Mouse (Mus musculus) CD8-positive naive resting alpha-beta T cell, adult 2 months (primary cell): ENCODE measurements around the gene Gpx7.
"Not testable (repeated sequence)": the region's sequence is repeated elsewhere in the genome, so short reads cannot be mapped to it uniquely, and the experiment has no call there.

Experiments
- DNase-seq, 2 experiments: peaks; one replicate each; pipeline ENCODE4 v3.0.0; 2022; ENCODE audit warnings: low read depth in 2 of 2, low spot score in 2 of 2

The Gpx7 gene

GRCm38 (mm10) chr4:108392558-108392957 lies 14.2 kb downstream of the Gpx7 start:
- DNase-seq = no peak

GRCm38 (mm10) chr4:108391124-108391523 lies 15.6 kb downstream of the Gpx7 start:
- DNase-seq = no peak

- no peak for DNase-seq
Measured at GRCm38 (mm10) chr4:108388741-108389140, 18.0 kb downstream of the Gpx7 start.

- DNase-seq = no peak
Measured at GRCm38 (mm10) chr4:108387681-108388253, 19.0 kb downstream of the Gpx7 start.

- no peak for DNase-seq
Measured at GRCm38 (mm10) chr4:108387106-108387505, 19.7 kb downstream of the Gpx7 start.

- DNase-seq = no peak
Measured at GRCm38 (mm10) chr4:108386087-108386486, 20.7 kb downstream of the Gpx7 start.

- DNase-seq = peak in 1 of 2 experiments; percentile 11
Measured at GRCm38 (mm10) chr4:108383183-108383714, 23.5 kb downstream of the Gpx7 start, which contains the start of gene Shisal2a. Gene Shisal2a (minus strand): TSS chr4:108383349.

- no peak for DNase-seq
Measured at GRCm38 (mm10) chr4:108380146-108380545, 26.6 kb downstream of the Gpx7 start.

- DNase-seq = no peak
Measured at GRCm38 (mm10) chr4:108379476-108379875, 27.3 kb downstream of the Gpx7 start.

- DNase-seq = no peak
Measured at GRCm38 (mm10) chr4:108372166-108372565, 34.6 kb downstream of the Gpx7 start.

- DNase-seq = no peak
Measured at GRCm38 (mm10) chr4:108371421-108371820, 35.3 kb downstream of the Gpx7 start.

GRCm38 (mm10) chr4:108370409-108370808 lies 36.4 kb downstream of the Gpx7 start:
- DNase-seq = no peak

- DNase-seq = no peak
Measured at GRCm38 (mm10) chr4:108369254-108369653, 37.5 kb downstream of the Gpx7 start.

GRCm38 (mm10) chr4:108364111-108364476 lies 42.7 kb downstream of the Gpx7 start:
- no peak for DNase-seq

GRCm38 (mm10) chr4:108363355-108364110 lies 43.2 kb downstream of the Gpx7 start:
- no peak for DNase-seq

GRCm38 (mm10) chr4:108362321-108363261 lies 44.2 kb downstream of the Gpx7 start:
- no peak for DNase-seq

- no peak for DNase-seq
Measured at GRCm38 (mm10) chr4:108360136-108361055, 46.4 kb downstream of the Gpx7 start.

GRCm38 (mm10) chr4:108358498-108358897 lies 48.3 kb downstream of the Gpx7 start:
- DNase-seq = no peak

- no peak for DNase-seq
Measured at GRCm38 (mm10) chr4:108357458-108357857, 49.3 kb downstream of the Gpx7 start.

- not testable (repeated sequence) for DNase-seq
Measured at GRCm38 (mm10) chr4:108353591-108353990, 53.2 kb downstream of the Gpx7 start.
